Mouse (Mus musculus): ENCODE measurements around the gene Kif17. TPM values are rescaled to one million over a fixed set of nuclear protein-coding genes. Genes with fewer than 3 reads are reported as not detected.
A peak's percentile ranks its signal among the peaks of the same experiment; 100 is the strongest.

The Kif17 gene
- polyA plus RNA-seq, 1 experiment: 0.51 TPM

DNA sequence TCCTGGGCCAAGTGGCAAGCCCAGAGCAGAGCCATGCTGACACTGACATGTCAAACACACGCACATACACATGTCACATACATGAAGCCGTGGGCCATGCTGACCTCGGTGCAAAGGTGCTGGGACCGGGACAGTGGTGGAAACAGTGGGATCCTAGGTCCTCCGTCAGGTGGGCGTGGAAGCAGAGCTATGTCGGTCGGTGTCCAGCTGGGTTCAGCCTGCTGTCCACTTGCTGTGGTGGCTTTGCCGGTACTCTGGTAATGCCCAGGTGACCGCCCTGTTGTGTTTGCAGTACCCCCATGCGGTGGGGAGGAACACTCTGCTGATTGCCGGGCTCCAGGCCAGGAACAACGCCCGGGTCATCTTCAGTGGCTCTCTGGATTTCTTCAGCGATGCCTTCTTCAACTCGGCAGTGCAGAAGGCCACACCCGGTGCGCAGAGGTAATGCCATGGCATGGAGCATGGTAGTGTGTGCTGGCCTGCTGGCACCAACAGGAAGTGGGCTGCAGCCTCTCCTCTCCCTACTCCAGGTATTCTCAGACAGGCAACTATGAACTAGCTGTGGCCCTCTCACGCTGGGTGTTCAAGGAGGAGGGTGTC lies 60.2 kb downstream of the Kif17 start:
- no peak overlapping the region for H3K4me3 ChIP-seq (ENCODE audit: insufficient read depth, low read length)
- H3K27ac ChIP-seq (ENCODE audit: insufficient read depth, low read length): no peak overlapping the region
- TF ChIP-seq POLR2A (IDR thresholded peaks at IDR 0.05; ENCODE audit: low read depth, low read length) (no peak), CTCF (IDR thresholded peaks at IDR 0.05; ENCODE audit: borderline replicate concordance, insufficient read depth, low read length) (no peak)
- H3K4me1 ChIP-seq (ENCODE audit: control insufficient read depth, insufficient read depth, low read length): peaks cover 3% of the 10 kb centered on the region

DNA sequence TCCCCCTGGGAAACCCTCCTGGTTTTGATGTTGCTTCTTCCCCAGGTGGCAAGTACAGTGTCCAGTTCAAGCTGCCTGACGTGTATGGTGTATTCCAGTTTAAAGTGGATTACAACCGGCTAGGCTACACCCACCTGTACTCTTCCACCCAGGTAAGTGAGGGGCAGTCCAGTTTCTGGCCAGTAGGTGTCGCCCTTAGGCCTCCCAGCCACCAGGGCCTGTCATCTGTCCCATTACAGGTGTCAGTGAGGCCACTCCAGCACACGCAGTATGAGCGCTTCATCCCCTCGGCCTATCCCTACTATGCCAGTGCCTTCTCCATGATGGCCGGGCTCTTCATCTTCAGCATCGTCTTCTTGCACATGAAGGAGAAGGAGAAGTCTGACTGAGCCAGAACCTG lies 61.4 kb downstream of the Kif17 start:
- H3K4me1 ChIP-seq (ENCODE audit: control insufficient read depth, insufficient read depth, low read length): no peaks in the 10 kb centered on the region
- TF ChIP-seq POLR2A (IDR thresholded peaks at IDR 0.05; ENCODE audit: low read depth, low read length) (no peak), CTCF (IDR thresholded peaks at IDR 0.05; ENCODE audit: borderline replicate concordance, insufficient read depth, low read length) (peak; percentile 86)
- no peak overlapping the region for H3K4me3 ChIP-seq (ENCODE audit: insufficient read depth, low read length)
- H3K27ac ChIP-seq (ENCODE audit: insufficient read depth, low read length): no peak overlapping the region

DNA sequence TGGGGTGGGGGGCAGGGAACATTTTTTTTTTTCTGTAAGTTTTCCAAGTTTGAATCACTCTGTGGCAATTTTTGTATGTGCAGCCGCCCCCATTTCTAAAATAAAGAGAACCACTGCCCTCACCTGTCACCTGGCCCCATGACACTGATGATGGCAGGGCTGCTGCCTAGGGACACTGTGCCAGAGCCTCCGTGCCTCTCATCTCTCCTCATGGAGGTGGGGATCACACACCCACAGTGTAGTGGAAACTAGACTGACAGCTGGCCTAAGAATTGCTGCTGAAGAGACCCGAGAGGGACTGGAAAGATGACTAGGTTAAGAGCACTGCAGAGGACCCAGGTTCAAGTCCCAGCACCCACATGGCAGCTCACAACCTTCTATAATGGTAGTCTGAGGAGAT lies 61.9 kb downstream of the Kif17 start:
- TF ChIP-seq CTCF (IDR thresholded peaks at IDR 0.05; ENCODE audit: borderline replicate concordance, insufficient read depth, low read length) (no peak), POLR2A (IDR thresholded peaks at IDR 0.05; ENCODE audit: low read depth, low read length) (no peak)
- Histone ChIP-seq H3K4me3 (ENCODE audit: insufficient read depth, low read length) (no peak overlapping the region), H3K27ac (ENCODE audit: insufficient read depth, low read length) (no peak overlapping the region), H3K4me1 (ENCODE audit: control insufficient read depth, insufficient read depth, low read length) (no peaks in the 10 kb centered on the region)

- TF ChIP-seq POLR2A (IDR thresholded peaks at IDR 0.05; ENCODE audit: low read depth, low read length) (no peak), CTCF (IDR thresholded peaks at IDR 0.05; ENCODE audit: borderline replicate concordance, insufficient read depth, low read length) (no peak)
- Histone ChIP-seq H3K4me1 (ENCODE audit: control insufficient read depth, insufficient read depth, low read length) (no peaks in the 10 kb centered on the region), H3K27ac (ENCODE audit: insufficient read depth, low read length) (no peak overlapping the region), H3K4me3 (ENCODE audit: insufficient read depth, low read length) (no peak overlapping the region)
Observed at GRCm38 (mm10) chr4:138313021-138313420, 62.8 kb downstream of the Kif17 start.

- Histone ChIP-seq H3K27ac (ENCODE audit: insufficient read depth, low read length) (no peak overlapping the region), H3K4me3 (ENCODE audit: insufficient read depth, low read length) (no peak overlapping the region), H3K4me1 (ENCODE audit: control insufficient read depth, insufficient read depth, low read length) (peaks cover under 1% of the 10 kb centered on the region; the same call in 1 of the 2 replicates)
- TF ChIP-seq CTCF (IDR thresholded peaks at IDR 0.05; ENCODE audit: borderline replicate concordance, insufficient read depth, low read length): no peak
- no peak for TF ChIP-seq POLR2A (IDR thresholded peaks at IDR 0.05; ENCODE audit: low read depth, low read length)
Observed at GRCm38 (mm10) chr4:138313795-138314194, 63.6 kb downstream of the Kif17 start.

GRCm38 (mm10) chr4:138315781-138316180 lies 65.5 kb downstream of the Kif17 start:
- H3K4me3 ChIP-seq (ENCODE audit: insufficient read depth, low read length): no peak overlapping the region
- no peak; the same call in 1 of the 2 replicates for TF ChIP-seq CTCF (IDR thresholded peaks at IDR 0.05; ENCODE audit: borderline replicate concordance, insufficient read depth, low read length)
- no peak for TF ChIP-seq POLR2A (IDR thresholded peaks at IDR 0.05; ENCODE audit: low read depth, low read length)
- peaks cover 4% of the 10 kb centered on the region; the same call in 1 of the 2 replicates for H3K4me1 ChIP-seq (ENCODE audit: control insufficient read depth, insufficient read depth, low read length)
- no peak overlapping the region for H3K27ac ChIP-seq (ENCODE audit: insufficient read depth, low read length)

DNA sequence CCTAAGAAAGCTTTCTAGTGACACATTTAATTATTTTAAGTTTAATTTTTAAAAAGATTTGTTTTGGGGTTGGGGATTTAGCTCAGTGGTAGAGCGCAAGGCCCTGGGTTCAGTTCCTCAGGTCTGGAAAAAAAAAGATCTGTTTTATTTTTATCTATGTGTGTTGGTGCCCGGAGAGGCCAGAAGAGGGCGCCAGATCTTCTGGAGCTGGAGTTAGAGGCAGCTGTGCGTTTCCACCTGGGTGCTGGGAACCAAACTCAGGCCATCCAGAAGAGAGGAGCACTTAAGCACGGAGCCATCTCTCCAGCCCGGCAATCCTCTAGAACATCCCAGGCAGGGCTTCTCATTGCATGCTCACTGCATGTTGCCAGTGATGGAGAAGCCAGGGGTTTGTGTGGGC lies 66.1 kb downstream of the Kif17 start:
- Histone ChIP-seq H3K4me1 (ENCODE audit: control insufficient read depth, insufficient read depth, low read length) (peaks cover 4% of the 10 kb centered on the region; the same call in 1 of the 2 replicates), H3K4me3 (ENCODE audit: insufficient read depth, low read length) (no peak overlapping the region), H3K27ac (ENCODE audit: insufficient read depth, low read length) (no peak overlapping the region)
- no peak for TF ChIP-seq CTCF (IDR thresholded peaks at IDR 0.05; ENCODE audit: borderline replicate concordance, insufficient read depth, low read length)
- TF ChIP-seq POLR2A (IDR thresholded peaks at IDR 0.05; ENCODE audit: low read depth, low read length): no peak

- H3K4me1 ChIP-seq (ENCODE audit: control insufficient read depth, insufficient read depth, low read length): peaks cover 4% of the 10 kb centered on the region; the same call in 1 of the 2 replicates
- H3K4me3 ChIP-seq (ENCODE audit: insufficient read depth, low read length): no peak overlapping the region
- no peak overlapping the region for H3K27ac ChIP-seq (ENCODE audit: insufficient read depth, low read length)
- no peak for TF ChIP-seq POLR2A (IDR thresholded peaks at IDR 0.05; ENCODE audit: low read depth, low read length)
- peak; percentile 88 for TF ChIP-seq CTCF (IDR thresholded peaks at IDR 0.05; ENCODE audit: borderline replicate concordance, insufficient read depth, low read length)
Observed at GRCm38 (mm10) chr4:138318509-138319266, 68.5 kb downstream of the Kif17 start.

DNA sequence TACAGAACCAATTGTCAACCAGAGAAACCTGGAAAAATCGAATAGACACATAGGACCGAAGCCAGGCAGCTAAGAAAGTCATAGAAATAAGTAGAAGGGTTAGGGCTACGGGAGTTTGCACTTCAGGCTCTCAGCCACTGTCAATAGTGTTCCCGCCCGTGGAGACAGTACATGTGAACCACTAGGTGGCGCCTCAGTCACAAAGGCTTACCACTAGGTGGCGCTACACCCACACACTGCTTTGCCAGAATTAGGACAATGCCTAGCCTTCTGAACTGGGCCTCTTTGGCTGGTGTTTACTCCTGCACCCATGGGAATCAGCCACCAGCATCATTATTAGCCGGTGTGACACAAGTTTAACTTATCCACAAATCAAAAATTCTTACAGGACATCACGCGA lies 69.3 kb downstream of the Kif17 start:
- H3K4me1 ChIP-seq (ENCODE audit: control insufficient read depth, insufficient read depth, low read length): peaks cover 4% of the 10 kb centered on the region; the same call in 1 of the 2 replicates
- H3K4me3 ChIP-seq (ENCODE audit: insufficient read depth, low read length): no peak overlapping the region
- no peak overlapping the region for H3K27ac ChIP-seq (ENCODE audit: insufficient read depth, low read length)
- TF ChIP-seq POLR2A (IDR thresholded peaks at IDR 0.05; ENCODE audit: low read depth, low read length) (no peak), CTCF (IDR thresholded peaks at IDR 0.05; ENCODE audit: borderline replicate concordance, insufficient read depth, low read length) (peak; percentile 100)

GRCm38 (mm10) chr4:138320711-138321110 lies 70.5 kb downstream of the Kif17 start:
- Histone ChIP-seq H3K4me1 (ENCODE audit: control insufficient read depth, insufficient read depth, low read length) (peaks cover 4% of the 10 kb centered on the region; the same call in 1 of the 2 replicates), H3K4me3 (ENCODE audit: insufficient read depth, low read length) (no peak overlapping the region), H3K27ac (ENCODE audit: insufficient read depth, low read length) (no peak overlapping the region)
- TF ChIP-seq CTCF (IDR thresholded peaks at IDR 0.05; ENCODE audit: borderline replicate concordance, insufficient read depth, low read length): no peak
- TF ChIP-seq POLR2A (IDR thresholded peaks at IDR 0.05; ENCODE audit: low read depth, low read length): no peak

Data from embryonic fibroblast, embryonic 13.5 days (primary cell).